Mouse (Mus musculus): ENCODE measurements around the gene Rhox4e.
"Not testable (repeated sequence)": the region's sequence is repeated elsewhere in the genome, so short reads cannot be mapped to it uniquely, and the experiment has no call there.

DNA sequence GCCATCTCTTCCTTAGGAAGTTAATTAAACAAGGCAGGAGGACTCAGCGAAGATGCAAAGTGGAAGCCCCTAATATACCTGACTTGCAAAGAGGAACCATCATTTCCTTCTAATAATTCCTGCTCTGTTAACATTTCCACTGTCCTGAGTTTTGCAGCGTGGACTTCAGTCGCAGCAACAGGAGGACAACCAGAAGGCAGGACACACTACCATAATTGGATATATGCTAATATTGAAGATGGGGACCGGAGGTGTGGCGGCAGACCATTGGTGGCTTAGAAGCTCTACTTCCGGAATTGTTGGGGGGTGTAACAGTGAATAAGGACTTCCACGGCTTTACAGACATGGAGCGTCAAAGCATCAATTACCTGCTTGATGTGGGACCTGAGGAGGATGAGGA is 13.9 kb downstream of the Rhox4e start, which contains the start of gene Rhox2f:
- not testable (repeated sequence) for TF ChIP-seq EP300 (optimal IDR thresholded peaks at IDR 0.05); CTCF (IDR thresholded peaks at IDR 0.05; ENCODE audit: low read depth)
